In genomic region chr9:21594838-21595237, GRCm38 (mm10) we compare ENCODE assay signal across 15 mouse cellular contexts. TPM values are rescaled to one million over a fixed set of nuclear protein-coding genes. Genes with fewer than 3 reads are reported as not detected.
DNase-seq lines count a peak whose midpoint lies in the region; ATAC-seq and TF ChIP-seq lines count a peak whose summit lies in the region.
"Had no signal": no experiment of that assay in that cellular context is flagged by ENCODE, and none has a peak within 500 bp of the region (broad histone marks: within the 10 kb centered on the region; RNA-seq: fewer than 3 reads in every experiment).

No protein-coding gene starts in this region.

- no peak for DNase-seq in embryonic facial prominence, embryonic 14.5 days (ENCODE audit: low spot score)
- no peak for DNase-seq in embryonic facial prominence, embryonic 10.5 days (ENCODE audit: low spot score)
- DNase-seq in layer of hippocampus, adult 2 months (ENCODE audit: low spot score in 2 of 2): no peak
- DNase-seq in layer of hippocampus, postnatal 14 days (ENCODE audit: low spot score in 2 of 2): no peak
- no peak for DNase-seq in stomach, postnatal 0 days (ENCODE audit: low spot score)
- no peak for DNase-seq in cerebellum, adult 2 months
- DNase-seq: cerebellum, postnatal 10 days; gastrocnemius, postnatal 14 days; heart, postnatal 10 days; right cerebral cortex, postnatal 4 days had no signal

- no peak for TF ChIP-seq EP300 in stomach, postnatal 0 days (optimal IDR thresholded peaks at IDR 0.05)

- no peaks in the 10 kb centered on the region for H3K9me3 ChIP-seq in embryonic facial prominence, embryonic 14.5 days (ENCODE audit: control insufficient read depth, low read length)
- no peaks in the 10 kb centered on the region for H3K9me3 ChIP-seq in embryonic facial prominence, embryonic 10.5 days
- no peaks in the 10 kb centered on the region for H3K9me3 ChIP-seq in stomach, embryonic 15.5 days
- H3K9me3 ChIP-seq in stomach, postnatal 0 days (ENCODE audit: control insufficient read depth, low read length): no peaks in the 10 kb centered on the region
- H3K9me3 ChIP-seq in neural tube, embryonic 14.5 days (ENCODE audit: control insufficient read depth, low read length): no peaks in the 10 kb centered on the region
- H3K9me3 ChIP-seq: G1E; limb, embryonic 12.5 days had no signal

- no peak for TF ChIP-seq POLR2A in cerebellum, adult 2 months (IDR thresholded peaks at IDR 0.05; ENCODE audit: borderline replicate concordance, insufficient read depth, low read length)

- 78% methylated on average over 2 of the region's 2 CpGs for WGBS in embryonic facial prominence, embryonic 14.5 days
- 86% methylated on average over 2 of the region's 2 CpGs for WGBS in embryonic facial prominence, embryonic 10.5 days
- 73% methylated on average over 2 of the region's 2 CpGs for WGBS in stomach, embryonic 15.5 days
- 71% methylated on average over 2 of the region's 2 CpGs for WGBS in stomach, postnatal 0 days
- 93% methylated on average over 2 of the region's 2 CpGs for WGBS in neural tube, embryonic 14.5 days
- 82% methylated on average over 2 of the region's 2 CpGs for WGBS in cerebellum, adult 2 months

- H3K36me3 ChIP-seq in embryonic facial prominence, embryonic 14.5 days (ENCODE audit: control insufficient read depth, insufficient read depth, low read length): peaks cover 29% of the 10 kb centered on the region
- H3K36me3 ChIP-seq in embryonic facial prominence, embryonic 10.5 days (replicated peaks): peaks cover 40% of the 10 kb centered on the region
- H3K36me3 ChIP-seq in stomach, embryonic 15.5 days: 0 out of 2 replicates have a peak, but pooled peaks cover 10% of the 10 kb centered on the region
- 0 out of 2 replicates have a peak, but pooled peaks cover 4% of the 10 kb centered on the region for H3K36me3 ChIP-seq in stomach, postnatal 0 days (ENCODE audit: control insufficient read depth, insufficient read depth, low read length)
- peaks cover 16% of the 10 kb centered on the region for H3K36me3 ChIP-seq in neural tube, embryonic 14.5 days (ENCODE audit: control insufficient read depth, insufficient read depth, low read length)

- H3K9ac ChIP-seq in embryonic facial prominence, embryonic 14.5 days (ENCODE audit: low read depth, low read length): no peak overlapping the region
- H3K9ac ChIP-seq in stomach, embryonic 15.5 days: no peak overlapping the region
- H3K9ac ChIP-seq in stomach, postnatal 0 days (ENCODE audit: low read length): no peak overlapping the region
- no peak overlapping the region for H3K9ac ChIP-seq in neural tube, embryonic 14.5 days (replicated peaks; ENCODE audit: low read depth, low read length)
- H3K9ac ChIP-seq: limb, embryonic 12.5 days had no signal

- H3K4me3 ChIP-seq in embryonic facial prominence, embryonic 14.5 days (ENCODE audit: low read depth, low read length): no peak overlapping the region
- no peak overlapping the region for H3K4me3 ChIP-seq in embryonic facial prominence, embryonic 10.5 days
- H3K4me3 ChIP-seq in layer of hippocampus, adult 2 months: peak overlapping the region; percentile 91
- H3K4me3 ChIP-seq in stomach, embryonic 15.5 days (replicated peaks): no peak overlapping the region
- no peak overlapping the region for H3K4me3 ChIP-seq in stomach, postnatal 0 days (ENCODE audit: low read depth, low read length)
- no peak overlapping the region for H3K4me3 ChIP-seq in neural tube, embryonic 14.5 days (ENCODE audit: low read depth, low read length)
- H3K4me3 ChIP-seq in cerebellum, adult 2 months (replicated peaks; ENCODE audit: insufficient read depth, low read depth, low read length): no peak overlapping the region

- peak overlapping the region; percentile 89; the same call in 1 of the 2 replicates for H3K4me2 ChIP-seq in embryonic facial prominence, embryonic 14.5 days (ENCODE audit: low read depth, low read length)
- H3K4me2 ChIP-seq in stomach, embryonic 15.5 days: 0 out of 2 replicates have a peak overlapping the region, but pooled peaks have one; percentile 92
- no peak overlapping the region for H3K4me2 ChIP-seq in stomach, postnatal 0 days (replicated peaks; ENCODE audit: low read depth)
- H3K4me2 ChIP-seq in neural tube, embryonic 14.5 days (ENCODE audit: low read depth, low read length): peak overlapping the region; percentile 15; the same call in 1 of the 2 replicates

- no peaks in the 10 kb centered on the region for H3K27me3 ChIP-seq in embryonic facial prominence, embryonic 14.5 days (replicated peaks; ENCODE audit: control insufficient read depth, insufficient read depth, low read length)
- no peaks in the 10 kb centered on the region for H3K27me3 ChIP-seq in embryonic facial prominence, embryonic 10.5 days (replicated peaks; ENCODE audit: low read depth, poor library complexity, severe bottlenecking)
- no peaks in the 10 kb centered on the region for H3K27me3 ChIP-seq in stomach, embryonic 15.5 days (replicated peaks)
- H3K27me3 ChIP-seq in stomach, postnatal 0 days (ENCODE audit: control insufficient read depth, insufficient read depth, low read length): no peaks in the 10 kb centered on the region
- H3K27me3 ChIP-seq in neural tube, embryonic 14.5 days (ENCODE audit: control insufficient read depth, insufficient read depth, low read length): peaks cover 3% of the 10 kb centered on the region; the same call in 1 of the 2 replicates
- H3K27me3 ChIP-seq in cerebellum, adult 2 months (ENCODE audit: control insufficient read depth, insufficient read depth, low read length): no peaks in the 10 kb centered on the region
- H3K27me3 ChIP-seq: limb, embryonic 12.5 days had no signal

- no peak for TF ChIP-seq CTCF in layer of hippocampus, adult 2 months (conservative IDR thresholded peaks at IDR 0.05)
- TF ChIP-seq CTCF in stomach, postnatal 0 days (IDR thresholded peaks at IDR 0.05; ENCODE audit: low read depth): no peak
- no peak for TF ChIP-seq CTCF in cerebellum, adult 2 months (IDR thresholded peaks at IDR 0.05; ENCODE audit: borderline replicate concordance, insufficient read depth, low read depth, low read length)

- H3K4me1 ChIP-seq in embryonic facial prominence, embryonic 14.5 days (ENCODE audit: control insufficient read depth, insufficient read depth, low read length): peaks cover 16% of the 10 kb centered on the region
- H3K4me1 ChIP-seq in embryonic facial prominence, embryonic 10.5 days: peaks cover 29% of the 10 kb centered on the region
- H3K4me1 ChIP-seq in stomach, embryonic 15.5 days: peaks cover 14% of the 10 kb centered on the region
- no peaks in the 10 kb centered on the region for H3K4me1 ChIP-seq in stomach, postnatal 0 days (replicated peaks; ENCODE audit: control insufficient read depth, insufficient read depth)
- H3K4me1 ChIP-seq in neural tube, embryonic 14.5 days (ENCODE audit: control insufficient read depth, insufficient read depth, low read length): peaks cover 23% of the 10 kb centered on the region
- H3K4me1 ChIP-seq in cerebellum, adult 2 months (ENCODE audit: control insufficient read depth, insufficient read depth, low read length): peaks cover 8% of the 10 kb centered on the region; the same call in 1 of the 2 replicates

- no peak overlapping the region for H3K27ac ChIP-seq in embryonic facial prominence, embryonic 14.5 days (replicated peaks; ENCODE audit: low read depth, low read length)
- H3K27ac ChIP-seq in embryonic facial prominence, embryonic 10.5 days (replicated peaks): no peak overlapping the region
- H3K27ac ChIP-seq in layer of hippocampus, adult 2 months: peak overlapping the region; percentile 90; the same call in 1 of the 2 replicates
- H3K27ac ChIP-seq in stomach, embryonic 15.5 days: no peak overlapping the region
- H3K27ac ChIP-seq in stomach, postnatal 0 days (replicated peaks): no peak overlapping the region
- H3K27ac ChIP-seq in neural tube, embryonic 14.5 days (ENCODE audit: low read depth, low read length): no peak overlapping the region
- no peak overlapping the region for H3K27ac ChIP-seq in cerebellum, adult 2 months (ENCODE audit: insufficient read depth, low read length)
- H3K27ac ChIP-seq: limb, embryonic 12.5 days had no signal

- ATAC-seq in embryonic facial prominence, embryonic 14.5 days (ENCODE audit: low read depth): no peak
- no peak for ATAC-seq in stomach, embryonic 15.5 days (ENCODE audit: insufficient read depth, low FRiP score, low read depth)
- ATAC-seq in stomach, postnatal 0 days (ENCODE audit: low FRiP score, low TSS enrichment): no peak
- no peak for ATAC-seq in neural tube, embryonic 14.5 days (ENCODE audit: low read depth)
- ATAC-seq: CD4-positive, CD25-positive, alpha-beta regulatory T cell, adult 4 months had no signal

RNA-seq across cellular contexts. Expression of gene Yipf2, which starts 2.2 kb away (rescaled TPM):
- 16.0 and 18.2 TPM in 2 replicates for polyA plus RNA-seq in embryonic facial prominence, embryonic 14.5 days (2014; fragmentation: Nextera tagmentation; extraction: Ambion mirVana)
- polyA plus RNA-seq in embryonic facial prominence, embryonic 10.5 days (2016; fragmentation: Nextera tagmentation; extraction: Ambion mirVana): 19.0 and 21.2 TPM in 2 replicates
- 10 to 100 TPM; 18.6 to 19.8 TPM for total RNA-seq in layer of hippocampus, adult 2 months (2021)
- total RNA-seq in layer of hippocampus, postnatal 14 days (2021): 10 to 100 TPM; 14.7 to 15.9 TPM
- polyA plus RNA-seq in stomach, embryonic 15.5 days (2015; fragmentation: Nextera tagmentation; extraction: Ambion mirVana): 31.3 and 33.8 TPM in 2 replicates
- polyA plus RNA-seq in stomach, postnatal 0 days (2015; fragmentation: Nextera tagmentation; extraction: Ambion mirVana): 22.5 and 25.5 TPM in 2 replicates
- polyA plus RNA-seq in neural tube, embryonic 14.5 days (2014; fragmentation: Nextera tagmentation; extraction: Ambion mirVana): 20.3 and 21.8 TPM in 2 replicates
- polyA plus RNA-seq in cerebellum, adult 2 months (2012; rRNA removed): 30.9 and 31.3 TPM in 2 replicates

RNA-seq across cellular contexts. Expression of gene Timm29, which starts 2.3 kb away (rescaled TPM):
- 41.5 and 42.3 TPM in 2 replicates for polyA plus RNA-seq in embryonic facial prominence, embryonic 14.5 days (2014; fragmentation: Nextera tagmentation; extraction: Ambion mirVana)
- 32.0 and 32.7 TPM in 2 replicates for polyA plus RNA-seq in embryonic facial prominence, embryonic 10.5 days (2016; fragmentation: Nextera tagmentation; extraction: Ambion mirVana)
- 10 to 100 TPM; 58.3 to 62.0 TPM for total RNA-seq in layer of hippocampus, adult 2 months (2021)
- 10 to 100 TPM; 54.3 to 56.9 TPM for total RNA-seq in layer of hippocampus, postnatal 14 days (2021)
- 25.4 and 29.9 TPM in 2 replicates for polyA plus RNA-seq in stomach, embryonic 15.5 days (2015; fragmentation: Nextera tagmentation; extraction: Ambion mirVana)
- 16.5 and 18.2 TPM in 2 replicates for polyA plus RNA-seq in stomach, postnatal 0 days (2015; fragmentation: Nextera tagmentation; extraction: Ambion mirVana)
- 73.0 and 77.5 TPM in 2 replicates for polyA plus RNA-seq in neural tube, embryonic 14.5 days (2014; fragmentation: Nextera tagmentation; extraction: Ambion mirVana)
- 53.1 and 53.4 TPM in 2 replicates for polyA plus RNA-seq in cerebellum, adult 2 months (2012; rRNA removed)

RNA-seq across cellular contexts. Expression of gene Smarca4, which starts 21.1 kb away (rescaled TPM):
- polyA plus RNA-seq in embryonic facial prominence, embryonic 14.5 days (2014; fragmentation: Nextera tagmentation; extraction: Ambion mirVana): 70.9 and 82.0 TPM in 2 replicates
- polyA plus RNA-seq in embryonic facial prominence, embryonic 10.5 days (2016; fragmentation: Nextera tagmentation; extraction: Ambion mirVana): 157 and 165 TPM in 2 replicates
- 100 to 1,000 TPM; 114 to 115 TPM for total RNA-seq in layer of hippocampus, adult 2 months (2021)
- 100 to 1,000 TPM; 121 to 123 TPM for total RNA-seq in layer of hippocampus, postnatal 14 days (2021)
- polyA plus RNA-seq in stomach, embryonic 15.5 days (2015; fragmentation: Nextera tagmentation; extraction: Ambion mirVana): 68.7 and 74.3 TPM in 2 replicates
- polyA plus RNA-seq in stomach, postnatal 0 days (2015; fragmentation: Nextera tagmentation; extraction: Ambion mirVana): 27.2 and 29.0 TPM in 2 replicates
- 138 and 152 TPM in 2 replicates for polyA plus RNA-seq in neural tube, embryonic 14.5 days (2014; fragmentation: Nextera tagmentation; extraction: Ambion mirVana)
- polyA plus RNA-seq in cerebellum, adult 2 months (2012; rRNA removed): 88.8 and 96.7 TPM in 2 replicates

RNA-seq across cellular contexts. Expression of gene Carm1, which starts 48.1 kb away (rescaled TPM):
- 55.7 and 57.1 TPM in 2 replicates for polyA plus RNA-seq in embryonic facial prominence, embryonic 14.5 days (2014; fragmentation: Nextera tagmentation; extraction: Ambion mirVana)
- polyA plus RNA-seq in embryonic facial prominence, embryonic 10.5 days (2016; fragmentation: Nextera tagmentation; extraction: Ambion mirVana): 73.1 and 84.1 TPM in 2 replicates
- 10 to 100 TPM; 75.9 to 85.6 TPM for total RNA-seq in layer of hippocampus, adult 2 months (2021)
- 10 to 100 TPM; 66.5 to 68.8 TPM for total RNA-seq in layer of hippocampus, postnatal 14 days (2021)
- 40.0 and 51.1 TPM in 2 replicates for polyA plus RNA-seq in stomach, embryonic 15.5 days (2015; fragmentation: Nextera tagmentation; extraction: Ambion mirVana)
- polyA plus RNA-seq in stomach, postnatal 0 days (2015; fragmentation: Nextera tagmentation; extraction: Ambion mirVana): 12.0 and 15.5 TPM in 2 replicates
- 30.1 and 36.4 TPM in 2 replicates for polyA plus RNA-seq in neural tube, embryonic 14.5 days (2014; fragmentation: Nextera tagmentation; extraction: Ambion mirVana)
- 51.0 and 57.1 TPM in 2 replicates for polyA plus RNA-seq in cerebellum, adult 2 months (2012; rRNA removed)
